Mouse (Mus musculus): Measurements from ENCODE around the gene Rpl10a. TPM values are rescaled to one million over a fixed set of nuclear protein-coding genes. Genes with fewer than 3 reads are reported as not detected.
"Not testable (repeated sequence)": the region's sequence is repeated elsewhere in the genome, so short reads cannot be mapped to it uniquely, and the experiment has no call there.

Rpl10a gene
- total RNA-seq, 2 experiments from 2014 or later, result 838 to 2,618 TPM

GRCm38 (mm10) chr17:28305172-28305571 lies 23.1 kb upstream of the Rpl10a start:
- ATAC-seq (replicated peaks; ENCODE audit: poor library complexity, severe bottlenecking), result no peak

DNA sequence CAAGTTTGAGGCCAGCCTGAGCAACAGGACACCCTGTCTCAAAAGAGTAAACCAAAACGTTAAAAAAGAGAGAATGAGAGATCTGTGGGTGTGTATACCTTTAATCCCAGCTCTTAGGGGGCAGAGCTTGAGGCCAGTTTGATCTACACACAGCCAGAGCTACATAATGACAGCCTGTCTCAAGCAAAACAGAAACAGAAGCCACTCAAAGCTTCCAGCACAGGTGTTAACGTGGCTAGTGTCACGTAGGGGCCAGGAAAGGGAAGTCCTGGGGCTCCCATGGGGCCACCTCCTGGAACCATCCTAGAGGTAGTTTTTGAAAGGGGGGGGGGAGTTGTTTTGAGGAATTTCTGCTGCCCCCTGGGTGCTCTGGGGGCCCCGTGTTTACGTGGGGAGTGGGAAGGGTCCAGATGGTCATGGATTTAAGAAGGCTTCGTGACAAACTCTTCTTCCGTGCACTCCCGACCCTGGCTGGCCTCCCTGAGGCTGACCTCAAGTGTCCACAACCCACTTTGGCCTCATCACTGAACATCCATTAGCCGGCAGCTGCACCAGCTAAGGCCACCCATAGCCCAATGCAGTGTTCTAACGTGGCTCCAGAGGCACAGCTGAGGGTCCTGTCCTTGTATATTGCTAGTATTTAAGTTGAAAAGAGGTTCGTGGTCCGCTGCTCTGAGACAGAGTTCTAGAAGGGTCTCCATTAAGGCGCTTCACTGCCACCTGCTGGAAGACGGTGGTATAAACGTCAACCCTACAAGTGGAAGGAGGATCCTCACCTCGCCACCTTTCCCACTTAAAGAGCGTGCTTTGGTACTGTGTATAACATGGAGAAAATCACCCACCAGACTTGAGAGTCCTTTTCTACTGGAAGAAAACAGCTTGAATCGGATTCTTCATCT lies 19.7 kb upstream of the Rpl10a start:
- peak; percentile 58 for ATAC-seq (replicated peaks; ENCODE audit: poor library complexity, severe bottlenecking)

DNA sequence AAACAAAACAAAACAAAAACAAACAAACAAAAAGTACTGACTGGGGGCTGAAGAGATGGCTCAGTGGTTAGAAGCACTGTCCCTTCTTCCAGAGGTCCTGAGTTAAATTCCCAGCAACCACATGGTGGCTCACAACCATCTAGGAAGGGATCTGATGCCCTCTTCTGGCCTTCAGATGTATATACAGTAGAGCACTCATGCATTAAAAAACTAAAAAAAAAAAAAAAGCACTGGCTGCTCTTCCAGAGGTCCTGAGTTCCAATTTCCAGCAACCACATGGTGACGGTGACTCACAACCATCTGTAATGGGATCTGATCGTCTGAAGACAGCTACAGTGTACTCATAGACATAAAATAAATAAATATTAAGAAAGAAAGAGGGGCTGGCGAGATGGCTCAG lies 17.4 kb upstream of the Rpl10a start:
- no peak for ATAC-seq (replicated peaks; ENCODE audit: poor library complexity, severe bottlenecking)

DNA sequence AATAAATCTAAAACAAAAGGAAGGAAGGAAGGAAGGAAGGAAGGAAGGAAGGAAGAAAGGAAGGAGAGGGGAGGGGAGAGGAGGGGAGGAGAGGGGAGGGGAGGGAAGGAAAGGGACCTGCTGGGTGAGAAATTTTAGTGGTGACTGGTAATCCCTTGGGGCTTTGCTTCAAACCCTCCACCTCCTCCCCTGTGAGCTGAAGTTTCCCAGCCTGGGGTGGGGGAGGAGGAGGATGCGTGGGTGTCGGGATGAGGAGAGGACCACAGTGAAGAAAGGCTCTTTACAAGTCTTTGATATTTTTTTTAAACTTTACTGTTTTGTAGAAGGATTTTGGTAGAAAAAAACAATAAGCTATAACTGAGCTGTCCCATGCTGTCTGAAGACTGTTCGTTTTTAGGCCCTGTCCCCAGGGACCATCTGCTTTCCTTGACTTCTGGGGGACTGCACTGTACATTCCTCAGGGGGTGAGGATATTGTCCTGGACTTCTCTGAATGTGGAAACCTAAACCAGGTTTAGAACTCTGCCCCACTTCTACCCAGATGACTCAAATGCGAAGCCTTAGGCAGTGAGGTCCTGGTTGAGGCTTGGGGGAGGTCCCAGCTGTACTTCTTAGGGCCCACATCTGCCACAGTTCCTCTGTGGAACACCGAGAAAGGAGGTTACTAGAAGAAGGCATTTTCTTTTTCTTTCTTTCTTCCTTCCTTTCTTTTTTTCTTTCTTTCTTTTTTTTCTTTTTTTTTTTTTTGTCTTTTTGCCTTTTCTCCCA lies 16.7 kb upstream of the Rpl10a start:
- no peak for ATAC-seq (replicated peaks; ENCODE audit: poor library complexity, severe bottlenecking)

GRCm38 (mm10) chr17:28312232-28313211 lies 15.7 kb upstream of the Rpl10a start:
- ATAC-seq (replicated peaks; ENCODE audit: poor library complexity, severe bottlenecking), result peak; percentile 38; the same call in 1 of the 2 replicates

DNA sequence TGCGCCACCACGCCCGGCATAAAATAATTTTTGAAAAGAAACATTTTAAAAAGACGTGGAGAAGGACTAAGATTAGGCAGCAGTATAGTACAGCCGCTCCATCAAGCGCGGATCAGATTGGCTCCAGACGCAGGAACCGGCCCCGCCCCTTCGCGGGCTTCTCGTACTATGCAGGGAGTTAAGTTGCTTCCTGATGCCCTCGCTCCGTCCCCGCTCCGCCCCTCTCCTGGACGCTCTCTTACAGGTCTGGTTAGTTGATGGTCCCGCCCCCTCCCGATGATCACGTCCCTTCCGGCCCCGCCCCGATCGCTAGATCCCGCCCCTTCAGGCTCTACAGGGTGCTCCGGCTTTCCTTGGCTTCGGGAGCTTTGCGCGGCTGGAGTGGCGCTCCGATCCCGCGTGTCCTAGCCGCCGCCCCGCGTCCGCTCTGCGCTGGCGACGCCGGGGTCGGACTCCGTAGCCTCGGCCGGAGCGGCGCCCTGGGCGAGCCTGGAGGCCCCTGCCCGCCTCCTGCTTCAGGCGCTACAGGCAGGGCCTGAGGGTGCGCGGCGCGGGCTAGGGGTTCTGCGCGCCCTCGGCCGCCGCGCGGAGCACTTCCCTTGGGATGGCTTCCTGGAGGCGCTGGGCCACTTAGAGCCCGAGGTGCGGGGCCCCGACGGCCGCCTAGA lies 14.9 kb upstream of the Rpl10a start, which contains the start of gene Fance:
Fance (plus strand) TSS at position 308 of the 668 bp plus-strand sequence.
- ATAC-seq (replicated peaks; ENCODE audit: poor library complexity, severe bottlenecking), result peak; percentile 93

GRCm38 (mm10) chr17:28313880-28314225 lies 14.4 kb upstream of the Rpl10a start:
- ATAC-seq (replicated peaks; ENCODE audit: poor library complexity, severe bottlenecking), result no peak

GRCm38 (mm10) chr17:28315611-28316160 lies 12.6 kb upstream of the Rpl10a start:
- ATAC-seq (replicated peaks; ENCODE audit: poor library complexity, severe bottlenecking), result no peak

- no peak for ATAC-seq (replicated peaks; ENCODE audit: poor library complexity, severe bottlenecking)
Observed at GRCm38 (mm10) chr17:28316476-28316875, 11.8 kb upstream of the Rpl10a start.

GRCm38 (mm10) chr17:28317091-28317490 lies 11.2 kb upstream of the Rpl10a start:
- no peak for ATAC-seq (replicated peaks; ENCODE audit: poor library complexity, severe bottlenecking)

GRCm38 (mm10) chr17:28317725-28318124 lies 10.5 kb upstream of the Rpl10a start:
- no peak for ATAC-seq (replicated peaks; ENCODE audit: poor library complexity, severe bottlenecking)

- ATAC-seq (replicated peaks; ENCODE audit: poor library complexity, severe bottlenecking), result no peak
Observed at GRCm38 (mm10) chr17:28321700-28322099, 6.6 kb upstream of the Rpl10a start.

DNA sequence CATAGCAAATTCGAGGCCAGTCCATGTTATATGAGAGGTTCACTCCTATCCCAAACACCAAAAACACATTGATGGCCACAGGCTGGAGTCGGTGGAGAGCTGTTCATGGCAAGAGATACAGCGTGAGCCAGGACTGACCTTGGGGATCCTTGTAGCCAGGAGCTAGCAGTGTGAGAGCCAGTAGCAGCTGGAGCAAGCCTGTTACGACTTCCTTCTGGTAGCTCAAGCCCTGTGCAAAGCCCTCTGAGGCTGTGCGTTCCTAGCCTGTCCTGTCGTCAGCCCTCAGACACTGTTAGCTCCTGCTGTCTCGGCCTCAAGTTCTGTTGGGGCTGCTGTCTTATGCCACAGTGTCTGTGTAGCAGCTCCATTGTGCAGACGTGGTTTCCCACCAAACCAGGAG lies 4.5 kb upstream of the Rpl10a start:
- ATAC-seq (replicated peaks; ENCODE audit: poor library complexity, severe bottlenecking), result no peak

DNA sequence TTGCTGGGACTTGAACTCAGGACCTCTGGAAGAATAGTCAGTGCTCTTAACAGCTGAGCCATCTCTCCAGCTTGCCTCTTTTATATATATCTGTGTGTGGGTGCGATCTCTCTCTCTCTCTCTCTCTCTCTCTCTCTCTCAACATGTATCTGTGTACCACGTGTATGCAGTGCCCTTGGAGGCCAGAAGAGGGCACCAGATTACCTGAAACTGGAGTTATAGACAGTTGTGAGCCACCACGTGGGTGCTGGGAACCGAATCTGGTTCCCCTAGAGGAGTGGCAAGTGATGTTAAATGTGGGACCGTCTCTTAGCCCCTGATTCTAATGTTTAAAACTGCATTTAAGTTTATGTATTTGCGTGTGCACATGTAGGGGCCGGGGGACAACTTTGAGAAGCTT lies 3.9 kb upstream of the Rpl10a start:
- not testable (repeated sequence) for ATAC-seq (replicated peaks; ENCODE audit: poor library complexity, severe bottlenecking)

DNA sequence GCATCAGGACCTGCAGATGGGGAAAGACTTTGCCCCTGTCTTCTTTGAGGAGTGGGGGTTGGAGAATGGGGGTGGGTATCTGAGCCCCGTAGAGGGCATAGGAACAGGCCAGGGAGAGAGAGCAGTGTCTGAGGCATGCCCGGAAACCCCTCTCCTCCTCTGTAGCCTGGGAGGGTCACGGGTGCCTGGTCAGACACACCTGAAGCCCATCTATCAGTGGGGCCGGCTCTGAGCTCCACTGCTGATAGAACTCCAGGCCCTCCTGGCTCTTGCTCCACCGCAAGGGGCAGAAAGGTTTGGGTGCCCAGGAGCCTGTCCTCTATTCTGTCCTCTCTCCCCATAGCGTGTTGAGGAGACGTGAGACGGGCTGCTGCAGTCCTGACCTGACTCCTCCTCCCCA lies 2.5 kb upstream of the Rpl10a start:
- ATAC-seq (replicated peaks; ENCODE audit: poor library complexity, severe bottlenecking), result no peak

DNA sequence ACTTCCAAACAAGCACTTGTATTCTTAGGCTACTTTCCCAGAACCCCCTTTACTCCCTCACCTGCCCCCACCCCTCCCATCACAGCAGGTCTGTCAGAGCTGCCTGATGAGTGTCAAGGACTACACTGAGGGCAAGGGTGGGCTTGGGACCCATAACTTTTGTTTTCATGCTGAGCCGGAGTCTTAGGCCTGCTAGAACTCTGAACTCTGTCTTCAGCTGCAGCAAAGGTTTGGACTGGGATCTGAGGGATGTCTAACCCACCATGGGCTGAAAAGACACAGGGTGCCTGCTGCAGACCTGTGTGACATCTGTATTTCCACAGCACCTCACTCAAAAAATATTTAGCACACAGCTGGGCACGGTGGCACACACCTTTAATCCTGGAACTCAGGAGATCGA lies 1.3 kb upstream of the Rpl10a start:
- no peak for ATAC-seq (replicated peaks; ENCODE audit: poor library complexity, severe bottlenecking)

GRCm38 (mm10) chr17:28327673-28328325 lies 472 bp upstream of the Rpl10a start:
- ATAC-seq (replicated peaks; ENCODE audit: poor library complexity, severe bottlenecking), result peak; percentile 69

GRCm38 (mm10) chr17:28328946-28329345 lies 675 bp downstream of the Rpl10a start:
- ATAC-seq (replicated peaks; ENCODE audit: poor library complexity, severe bottlenecking), result no peak
